Mouse (Mus musculus): ENCODE results near the gene Zbtb12.

DNA sequence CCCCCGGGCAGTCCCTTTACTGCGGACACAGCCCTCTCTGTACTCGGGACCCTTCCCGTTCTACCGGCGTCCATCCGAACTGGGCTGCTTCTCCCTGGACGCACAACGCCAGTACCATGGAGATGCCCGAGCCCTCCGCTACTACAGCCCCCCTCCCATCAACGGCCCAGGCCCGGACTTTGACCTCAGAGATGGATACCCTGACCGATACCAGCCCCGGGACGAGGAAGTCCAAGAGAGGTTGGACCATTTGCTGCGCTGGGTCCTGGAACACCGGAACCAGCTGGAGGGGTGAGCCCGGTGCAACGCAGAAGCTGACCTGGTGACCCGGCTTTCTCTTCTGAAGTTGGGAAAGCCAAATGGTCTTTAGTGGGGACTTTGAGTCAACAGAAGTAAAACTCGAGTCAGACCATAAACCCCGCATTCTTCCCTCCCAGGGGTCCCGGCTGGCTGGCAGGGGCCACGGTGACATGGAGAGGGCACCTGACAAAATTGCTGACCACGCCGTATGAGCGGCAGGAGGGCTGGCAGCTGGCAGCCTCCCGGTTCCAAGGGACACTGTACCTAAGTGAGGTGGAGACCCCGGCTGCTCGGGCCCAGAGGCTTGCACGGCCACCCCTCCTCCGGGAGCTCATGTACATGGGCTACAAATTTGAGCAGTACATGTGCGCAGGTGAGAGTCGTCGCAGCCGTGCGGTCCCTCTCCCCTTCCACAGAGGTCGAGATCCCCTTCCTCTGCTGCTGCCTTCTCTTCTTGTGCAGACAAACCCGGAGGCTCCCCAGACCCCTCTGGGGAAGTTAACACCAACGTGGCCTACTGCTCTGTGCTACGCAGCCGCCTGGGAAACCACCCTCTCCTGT is 41.6 kb upstream of the Zbtb12 start:
- no peak for TF ChIP-seq POLR2AphosphoS2 (IDR thresholded peaks at IDR 0.05; ENCODE audit: insufficient read length, low read depth)
- TF ChIP-seq POLR2A (IDR thresholded peaks at IDR 0.05; ENCODE audit: insufficient read length, low read depth), result no peak
- TF ChIP-seq MYOG (IDR thresholded peaks at IDR 0.05; ENCODE audit: control insufficient read depth in 1 of 3, insufficient read depth in 1 of 3, insufficient read length in 2 of 3, low read depth in 2 of 3), result no peak
